Mouse (Mus musculus): ENCODE data around the gene Gm10447. TPM values are rescaled to one million over a fixed set of nuclear protein-coding genes. Genes with fewer than 3 reads are reported as not detected.

Gene Gm10447
- polyA plus RNA-seq, 1 experiment from 2014 or later, result not detected

DNA sequence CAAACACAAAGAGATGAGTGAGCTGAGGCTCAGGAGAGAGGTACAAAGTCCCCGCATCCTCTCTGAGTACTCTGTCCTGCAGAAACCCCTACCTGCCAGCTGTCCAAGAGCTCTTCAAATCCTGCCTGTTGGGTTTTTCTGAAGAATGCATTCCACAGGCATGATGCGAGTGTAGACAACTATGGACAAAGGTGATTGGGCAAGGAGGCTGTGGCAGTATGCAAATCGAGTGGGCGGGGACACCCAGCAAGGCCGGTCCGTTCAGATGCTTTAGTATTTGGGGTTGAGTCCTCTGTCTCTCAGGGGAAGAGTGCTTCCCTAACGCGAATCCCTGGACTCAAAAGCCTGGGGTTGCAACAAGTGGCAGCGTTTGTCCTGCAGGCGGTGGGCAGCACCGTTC, 43.7 kb upstream of the Gm10447 start:
- no peaks in the 10 kb centered on the region for H3K9me3 ChIP-seq (ENCODE audit: low read length)
- H3K36me3 ChIP-seq (ENCODE audit: insufficient read depth, low read length), result no peaks in the 10 kb centered on the region
- ATAC-seq, result peak; percentile 95
- H3K4me1 ChIP-seq (ENCODE audit: insufficient read depth, low read depth, low read length), result no peaks in the 10 kb centered on the region; the same call in none of the 2 replicates
- DNase-seq (ENCODE audit: low spot score), result peak; percentile 92
- H3K27me3 ChIP-seq (replicated peaks; ENCODE audit: insufficient read depth, low read length), result no peaks in the 10 kb centered on the region
- H3K4me3 ChIP-seq (ENCODE audit: low read depth, low read length), result no peak overlapping the region
- no peak overlapping the region for H3K4me2 ChIP-seq (replicated peaks; ENCODE audit: low read depth, low read length)
- H3K9ac ChIP-seq (replicated peaks; ENCODE audit: low read depth), result no peak overlapping the region
- 8% methylated on average over 11 of the region's 11 CpGs for WGBS
- TF ChIP-seq CTCF (IDR thresholded peaks at IDR 0.05) (no peak), EP300 (IDR thresholded peaks at IDR 0.05) (peak; percentile 38; the same call in 1 of the 2 replicates)
- no peak overlapping the region for H3K27ac ChIP-seq (ENCODE audit: low read length)

DNA sequence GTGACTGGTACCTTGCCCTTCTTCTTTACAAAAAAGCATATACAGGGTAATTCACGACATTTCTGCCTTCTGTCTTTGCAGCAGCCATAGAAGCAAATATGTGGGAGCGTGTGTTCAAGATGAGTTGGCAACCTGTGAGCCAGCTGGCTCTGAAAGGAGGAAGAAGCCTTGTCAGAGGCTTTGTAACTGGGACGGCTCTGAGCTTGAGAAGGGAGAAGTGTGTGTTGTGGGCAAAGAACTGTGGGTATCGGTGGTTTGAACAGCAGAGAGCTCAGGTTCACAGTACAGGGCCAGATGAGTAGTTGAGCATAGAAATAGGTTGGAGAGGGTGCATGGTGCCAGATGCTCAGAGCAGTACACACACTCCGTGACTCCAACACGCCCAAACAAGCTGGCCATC, 40.0 kb upstream of the Gm10447 start:
- ATAC-seq, result no peak
- no peak for TF ChIP-seq EP300 (IDR thresholded peaks at IDR 0.05)
- no peak for TF ChIP-seq CTCF (IDR thresholded peaks at IDR 0.05)
- 64% methylated on average over 6 of the region's 6 CpGs for WGBS
- no peaks in the 10 kb centered on the region; the same call in 1 of the 2 replicates for H3K4me1 ChIP-seq (ENCODE audit: insufficient read depth, low read depth, low read length)
- H3K9ac ChIP-seq (replicated peaks; ENCODE audit: low read depth), result no peak overlapping the region
- no peak overlapping the region for H3K4me2 ChIP-seq (replicated peaks; ENCODE audit: low read depth, low read length)
- no peaks in the 10 kb centered on the region for H3K27me3 ChIP-seq (replicated peaks; ENCODE audit: insufficient read depth, low read length)
- H3K36me3 ChIP-seq (ENCODE audit: insufficient read depth, low read length), result no peaks in the 10 kb centered on the region
- H3K27ac ChIP-seq (ENCODE audit: low read length), result no peak overlapping the region
- H3K9me3 ChIP-seq (ENCODE audit: low read length), result no peaks in the 10 kb centered on the region
- no peak for DNase-seq (ENCODE audit: low spot score)
- H3K4me3 ChIP-seq (ENCODE audit: low read depth, low read length), result no peak overlapping the region

DNA sequence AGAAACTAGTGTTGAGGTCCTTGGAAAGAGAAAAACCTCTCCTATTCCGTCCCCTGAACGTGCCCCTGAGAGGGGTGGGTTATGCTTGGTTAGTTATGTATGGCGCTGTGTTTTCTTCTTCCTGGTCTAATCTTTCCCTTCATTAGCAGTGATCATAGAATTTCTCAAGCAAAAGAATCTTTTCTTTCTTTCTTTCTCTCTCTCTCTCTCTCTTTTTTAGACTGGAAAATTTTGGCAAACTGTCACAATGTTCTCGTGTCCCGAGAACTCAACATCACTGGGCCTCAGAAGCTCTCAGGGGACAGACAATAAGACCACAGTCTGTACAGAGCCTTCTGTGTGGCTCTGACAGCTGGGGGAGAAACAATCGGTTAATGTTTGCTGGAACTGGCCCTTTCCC, 38.5 kb upstream of the Gm10447 start:
- H3K4me3 ChIP-seq (ENCODE audit: low read depth, low read length), result no peak overlapping the region
- H3K4me1 ChIP-seq (ENCODE audit: insufficient read depth, low read depth, low read length), result no peaks in the 10 kb centered on the region; the same call in 1 of the 2 replicates
- H3K36me3 ChIP-seq (ENCODE audit: insufficient read depth, low read length), result no peaks in the 10 kb centered on the region
- H3K27me3 ChIP-seq (replicated peaks; ENCODE audit: insufficient read depth, low read length), result no peaks in the 10 kb centered on the region
- DNase-seq (ENCODE audit: low spot score) (no peak), ATAC-seq (no peak)
- no peak overlapping the region for H3K9ac ChIP-seq (replicated peaks; ENCODE audit: low read depth)
- no peaks in the 10 kb centered on the region for H3K9me3 ChIP-seq (ENCODE audit: low read length)
- TF ChIP-seq CTCF (IDR thresholded peaks at IDR 0.05) (no peak), EP300 (IDR thresholded peaks at IDR 0.05) (no peak)
- no peak overlapping the region for H3K27ac ChIP-seq (ENCODE audit: low read length)
- WGBS, result 59% methylated on average over 6 of the region's 6 CpGs
- H3K4me2 ChIP-seq (replicated peaks; ENCODE audit: low read depth, low read length), result no peak overlapping the region

DNA sequence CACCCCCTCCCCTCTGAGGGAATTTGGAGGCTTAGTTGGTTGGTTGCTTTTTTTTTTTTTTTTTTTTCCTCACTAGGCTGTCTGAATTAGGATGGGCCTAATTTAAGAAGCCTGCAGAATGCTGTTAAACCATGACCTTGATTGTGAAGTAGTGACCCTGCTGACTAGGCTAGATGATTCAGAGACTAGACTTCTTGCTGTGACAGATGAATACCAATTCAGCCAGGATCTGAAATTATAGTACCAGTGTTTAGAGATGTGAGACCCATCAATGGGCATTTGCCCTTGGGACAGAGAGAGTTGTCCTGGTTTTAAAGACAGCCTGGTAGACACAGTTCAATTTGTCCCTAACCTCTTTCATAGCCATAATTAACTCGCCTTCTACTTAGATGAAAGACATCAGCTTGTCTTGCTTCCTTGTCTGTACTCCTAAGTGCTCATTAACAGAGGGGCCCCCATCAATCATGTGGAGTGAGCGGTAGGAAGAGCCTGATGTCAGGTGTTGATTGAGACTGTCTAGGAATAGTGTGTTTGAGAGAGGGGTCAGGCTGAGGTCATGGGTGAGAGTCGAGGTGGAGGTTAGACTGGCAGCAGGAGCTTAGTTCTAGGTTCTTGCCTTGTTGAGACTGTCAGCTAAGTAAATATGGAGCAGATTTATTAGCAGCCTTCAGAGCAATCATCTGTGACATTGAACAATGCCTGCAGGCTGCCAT, 36.5 kb upstream of the Gm10447 start:
- TF ChIP-seq CTCF (IDR thresholded peaks at IDR 0.05), result no peak
- no peak for TF ChIP-seq EP300 (IDR thresholded peaks at IDR 0.05)
- ATAC-seq (no peak), DNase-seq (ENCODE audit: low spot score) (no peak)
- Histone ChIP-seq H3K27ac (ENCODE audit: low read length) (no peak overlapping the region), H3K4me1 (ENCODE audit: insufficient read depth, low read depth, low read length) (no peaks in the 10 kb centered on the region), H3K36me3 (ENCODE audit: insufficient read depth, low read length) (no peaks in the 10 kb centered on the region), H3K4me2 (replicated peaks; ENCODE audit: low read depth, low read length) (no peak overlapping the region), H3K9me3 (ENCODE audit: low read length) (no peaks in the 10 kb centered on the region), H3K9ac (replicated peaks; ENCODE audit: low read depth) (no peak overlapping the region), H3K27me3 (replicated peaks; ENCODE audit: insufficient read depth, low read length) (no peaks in the 10 kb centered on the region), H3K4me3 (ENCODE audit: low read depth, low read length) (no peak overlapping the region)
- WGBS, result 51% methylated on average over 3 of the region's 3 CpGs

DNA sequence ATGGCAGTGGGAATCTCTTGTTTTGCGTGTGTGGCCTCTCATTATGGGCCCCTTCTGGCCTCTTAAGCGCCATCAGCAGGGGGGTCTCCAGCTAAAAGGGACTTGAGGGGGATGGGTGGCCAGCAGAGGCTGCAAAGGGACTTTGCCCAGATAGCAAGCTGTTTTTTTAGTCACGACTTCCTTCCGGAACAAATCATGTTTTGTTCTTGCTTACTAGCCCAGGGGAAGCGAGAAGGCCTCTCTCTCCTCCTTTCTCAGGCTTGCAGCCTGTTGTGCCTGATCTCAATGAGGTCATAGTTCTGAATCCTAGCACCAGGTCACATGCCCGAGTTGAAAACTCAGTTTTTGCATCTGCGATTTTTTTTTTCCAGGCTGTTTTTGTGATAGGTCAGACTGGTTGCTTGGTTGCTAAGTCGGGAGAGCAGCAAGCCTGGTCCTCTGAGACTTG, 35.1 kb upstream of the Gm10447 start:
- Histone ChIP-seq H3K36me3 (ENCODE audit: insufficient read depth, low read length) (no peaks in the 10 kb centered on the region), H3K9ac (replicated peaks; ENCODE audit: low read depth) (no peak overlapping the region), H3K4me1 (ENCODE audit: insufficient read depth, low read depth, low read length) (0 out of 2 replicates have a peak, but pooled peaks cover 5% of the 10 kb centered on the region), H3K27me3 (replicated peaks; ENCODE audit: insufficient read depth, low read length) (no peaks in the 10 kb centered on the region; the same call in 1 of the 2 replicates), H3K9me3 (ENCODE audit: low read length) (no peaks in the 10 kb centered on the region), H3K27ac (ENCODE audit: low read length) (no peak overlapping the region), H3K4me2 (replicated peaks; ENCODE audit: low read depth, low read length) (no peak overlapping the region), H3K4me3 (ENCODE audit: low read depth, low read length) (no peak overlapping the region)
- TF ChIP-seq EP300 (IDR thresholded peaks at IDR 0.05) (no peak), CTCF (IDR thresholded peaks at IDR 0.05) (no peak)
- ATAC-seq, result no peak; the same call in 1 of the 2 replicates
- no peak for DNase-seq (ENCODE audit: low spot score)
- 33% methylated on average over 8 of the region's 8 CpGs for WGBS

DNA sequence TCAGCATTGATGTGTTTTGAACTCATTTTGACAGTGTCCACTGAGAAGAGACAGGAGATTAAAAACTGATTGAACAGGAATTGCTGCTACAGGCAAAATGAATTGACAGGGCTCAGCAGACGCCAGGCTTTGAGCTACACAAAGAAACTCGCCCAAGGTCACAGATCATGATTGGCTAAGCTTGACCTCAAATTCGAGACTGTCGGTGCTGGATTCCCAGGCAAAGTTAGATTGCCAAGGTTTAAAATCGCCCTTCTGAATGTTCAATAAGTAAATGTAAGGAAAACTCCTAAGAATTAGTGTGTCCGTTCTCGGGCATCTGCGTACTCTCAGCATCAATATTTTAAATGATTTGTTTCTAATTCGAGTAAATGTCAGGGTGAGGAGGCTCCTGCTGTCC, 32.5 kb upstream of the Gm10447 start:
- no peaks in the 10 kb centered on the region for H3K36me3 ChIP-seq (ENCODE audit: insufficient read depth, low read length)
- H3K27me3 ChIP-seq (replicated peaks; ENCODE audit: insufficient read depth, low read length), result no peaks in the 10 kb centered on the region; the same call in 1 of the 2 replicates
- no peak overlapping the region for H3K4me3 ChIP-seq (ENCODE audit: low read depth, low read length)
- no peak overlapping the region for H3K4me2 ChIP-seq (replicated peaks; ENCODE audit: low read depth, low read length)
- 0 out of 2 replicates have a peak, but pooled peaks cover 5% of the 10 kb centered on the region for H3K4me1 ChIP-seq (ENCODE audit: insufficient read depth, low read depth, low read length)
- no peak for DNase-seq (ENCODE audit: low spot score)
- 81% methylated on average over 9 of the region's 9 CpGs for WGBS
- no peak overlapping the region for H3K27ac ChIP-seq (ENCODE audit: low read length)
- no peak overlapping the region for H3K9ac ChIP-seq (replicated peaks; ENCODE audit: low read depth)
- H3K9me3 ChIP-seq (ENCODE audit: low read length), result no peaks in the 10 kb centered on the region
- TF ChIP-seq EP300 (IDR thresholded peaks at IDR 0.05) (no peak), CTCF (IDR thresholded peaks at IDR 0.05) (no peak)
- ATAC-seq, result no peak

Data from lung, postnatal 0 days (tissue).